Mouse (Mus musculus) liver, embryonic 18 days (tissue): ENCODE results near the gene Nalcn. TPM values are rescaled to one million over a fixed set of nuclear protein-coding genes. Genes with fewer than 3 reads are reported as not detected.

Experiments used
- polyA plus RNA-seq: library from polyadenylated mRNA; depleted of rRNA; stranded (reverse); fragments of >200 nt; gene quantifications from 2 replicates; pipeline ENCODE4 v1.2.3, GENCODE M21; 2012; rRNA removed

Gene Nalcn
- polyA plus RNA-seq = under 0.01 and 0.01 TPM in 2 replicates

DNA sequence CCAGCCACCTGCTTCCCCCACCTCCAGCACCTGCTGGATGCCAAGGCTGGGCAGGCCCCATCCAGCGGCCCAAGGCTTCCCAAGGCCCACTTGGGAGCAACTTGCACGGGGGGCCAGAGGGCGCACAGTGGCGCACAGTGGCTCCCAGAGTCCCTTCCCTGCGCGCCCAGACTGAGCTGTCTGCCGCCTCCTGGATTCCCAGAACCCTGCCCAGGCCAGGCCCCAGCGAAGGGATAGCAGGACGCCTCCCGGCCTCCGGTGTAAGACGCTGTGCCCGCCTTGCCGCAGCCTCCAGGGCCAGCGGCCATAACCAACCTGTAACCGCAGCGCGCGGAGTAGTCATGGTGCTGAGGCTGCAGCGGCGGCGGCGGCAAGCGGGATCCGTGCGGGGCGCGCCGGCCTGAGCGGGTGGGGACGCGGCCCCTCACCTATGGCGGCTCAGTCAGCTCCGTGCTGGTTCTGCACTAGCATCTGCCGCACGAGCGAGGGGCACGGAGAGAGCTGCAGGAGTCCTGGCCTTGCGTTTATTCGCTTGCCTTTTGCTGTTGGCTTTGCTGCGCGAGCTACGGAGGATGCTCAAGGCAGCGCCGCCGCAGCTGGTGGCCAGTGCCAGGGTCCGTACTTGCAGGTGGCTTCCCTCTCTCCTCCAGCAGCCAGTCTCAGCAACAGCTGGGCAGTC is at the start of gene Nalcn:
Gene Nalcn, minus strand, starts transcription at position 644 of the 679 bp plus-strand sequence.

DNA sequence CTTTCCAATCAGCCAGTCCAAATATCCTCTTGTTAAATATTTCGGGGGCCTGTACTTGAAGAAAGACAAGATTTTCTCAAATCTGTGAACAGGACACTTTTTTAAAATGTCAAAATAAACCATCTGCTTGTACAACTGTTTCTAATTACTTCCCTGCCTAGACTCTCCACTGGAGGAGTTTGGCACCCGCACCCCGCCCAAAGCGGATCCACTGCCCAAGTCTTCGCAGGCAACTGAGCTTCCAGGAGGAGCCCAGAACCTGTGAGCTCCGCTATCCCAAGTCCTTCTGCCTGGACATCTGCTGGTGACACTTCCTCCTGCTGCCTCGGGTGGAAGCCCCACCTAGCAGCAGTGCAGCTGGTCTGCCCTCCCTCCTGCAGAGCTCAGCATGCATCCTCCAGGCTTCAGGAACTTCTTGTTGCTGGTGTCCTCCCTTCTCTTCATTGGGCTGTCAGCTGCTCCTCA is 33.0 kb upstream of the Nalcn start, which contains the start of gene Itgbl1:
Gene Itgbl1, plus strand, starts transcription at position 51 of the 465 bp plus-strand sequence.

Other genes starting within 250 kb of the Nalcn start
- gene Itgbl1, start 32.8 kb upstream of the Nalcn start, polyA plus RNA-seq = 0.03 and 0.04 TPM in 2 replicates